Mouse (Mus musculus) cerebellum, adult 2 months (tissue): ENCODE results near the gene Phlpp2.
A peak's percentile ranks its signal among the peaks of the same experiment; 100 is the strongest.

ENCODE experiments used
- CTCF ChIP-seq: fragments of 200-500 bp; IDR thresholded peaks from 2 replicates; pipeline ENCODE4 v1.5.1; 2011; ENCODE audit warnings: low read depth, mild to moderate bottlenecking, control low read depth, low read length, moderate library complexity, borderline replicate concordance; ENCODE audit not compliant: insufficient read depth
- POLR2A ChIP-seq: fragments of 200-500 bp; IDR thresholded peaks from 2 replicates; pipeline ENCODE4 v1.6.1; 2011; ENCODE audit warnings: low read length, control low read depth, borderline replicate concordance; ENCODE audit not compliant: insufficient read depth

DNA sequence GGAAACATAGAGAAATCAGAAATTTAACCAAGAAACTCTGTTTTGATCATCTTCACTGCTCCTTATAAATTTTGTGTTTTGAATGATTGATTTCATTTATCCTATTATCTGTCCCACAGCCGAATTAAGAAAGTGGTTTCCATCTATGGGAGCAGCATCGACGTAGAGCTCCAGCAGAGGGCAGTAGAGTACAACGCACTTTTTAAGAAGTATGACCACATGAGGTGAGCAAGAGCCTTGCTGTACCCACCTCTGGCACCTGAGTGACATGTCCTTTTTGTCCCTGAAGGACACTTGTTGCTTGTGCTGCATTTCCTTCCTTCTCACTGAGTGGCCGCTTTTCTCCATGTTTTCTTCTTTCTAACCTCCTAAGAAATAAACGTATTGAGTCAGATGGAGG lies 14.9 kb upstream of the Phlpp2 start:
- no peak for TF ChIP-seq POLR2A
- TF ChIP-seq CTCF = peak; percentile 83
